Mouse (Mus musculus): ENCODE data around the gene Brd7.

DNA sequence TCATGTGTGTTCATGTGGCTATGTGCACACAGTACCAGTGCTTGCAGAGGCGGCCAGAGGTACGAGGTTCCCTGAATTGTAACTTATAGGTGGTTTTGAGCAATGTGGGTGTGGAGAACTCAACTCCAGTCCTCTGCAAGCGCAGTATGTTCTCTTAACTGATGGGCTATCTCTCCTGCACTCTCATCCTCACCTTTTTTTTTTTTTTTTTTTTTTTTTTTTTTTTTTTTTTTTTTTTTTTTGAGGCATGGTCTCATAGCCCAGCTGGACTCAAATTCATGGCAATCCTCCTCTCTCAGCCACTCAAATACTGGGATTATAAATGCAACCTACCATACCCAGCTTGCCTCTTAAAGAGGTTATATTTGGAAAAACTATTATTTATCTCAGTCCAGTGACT lies 31.2 kb downstream of the Brd7 start:
- no peak for TF ChIP-seq POLR2A (IDR thresholded peaks at IDR 0.05; ENCODE audit: extremely low read depth, insufficient read depth, low read length)
- TF ChIP-seq CTCF (IDR thresholded peaks at IDR 0.05; ENCODE audit: low read depth, low read length): no peak
